Mouse (Mus musculus) G1E (cell line): ENCODE results near the gene Ptpn14.

ENCODE experiments used
- CTCF ChIP-seq: IDR thresholded peaks from 2 replicates; pipeline ENCODE4 v1.5.1; 2012; ENCODE audit warnings: low read depth, low read length, inconsistent platforms, mixed read lengths
- POLR2AphosphoS5 ChIP-seq: IDR thresholded peaks from 2 replicates; pipeline ENCODE4 v1.6.1; 2012; ENCODE audit warnings: low read depth, low read length, inconsistent platforms; ENCODE audit not compliant: insufficient replicate concordance
- TAL1 ChIP-seq: conservative IDR thresholded peaks from 2 replicates; pipeline ENCODE4 v1.6.1; 2012; ENCODE audit warnings: low read depth, low read length, inconsistent platforms, mixed read lengths

GRCm38 (mm10) chr1:189700990-189701389, 27.1 kb upstream of the Ptpn14 start:
- TF ChIP-seq CTCF (0 out of 2 replicates have a peak, but pooled peaks have one; percentile 9), TAL1 (no peak), POLR2AphosphoS5 (no peak)
